Mouse (Mus musculus): ENCODE measurements around the gene Smagp. TPM values are rescaled to one million over a fixed set of nuclear protein-coding genes. Genes with fewer than 3 reads are reported as not detected.

Smagp gene
- polyA plus RNA-seq, 1 experiment, result 0.21 TPM

GRCm38 (mm10) chr15:100588297-100588696, 48.4 kb downstream of the Smagp start:
- no peak for TF ChIP-seq MYOD1 (IDR thresholded peaks at IDR 0.05; ENCODE audit: control insufficient read depth, insufficient read length, low read depth)
- no peaks in the 10 kb centered on the region for H3K79me2 ChIP-seq (ENCODE audit: control insufficient read depth, insufficient read depth)
- H3K36me3 ChIP-seq (ENCODE audit: control insufficient read depth, insufficient read depth), result no peaks in the 10 kb centered on the region
- no peaks in the 10 kb centered on the region for H3K79me3 ChIP-seq (ENCODE audit: low read depth)
- no peaks in the 10 kb centered on the region for H3K27me3 ChIP-seq (ENCODE audit: control insufficient read depth, insufficient read depth, insufficient read length)
- no peak overlapping the region for H3K4me3 ChIP-seq (ENCODE audit: insufficient read depth, poor library complexity, severe bottlenecking)
- H3ac ChIP-seq (ENCODE audit: control insufficient read depth, insufficient read length, low read depth), result no peak overlapping the region

GRCm38 (mm10) chr15:100587166-100587565, 49.6 kb downstream of the Smagp start:
- Histone ChIP-seq H3K27me3 (ENCODE audit: control insufficient read depth, insufficient read depth, insufficient read length) (no peaks in the 10 kb centered on the region), H3K79me2 (ENCODE audit: control insufficient read depth, insufficient read depth) (no peaks in the 10 kb centered on the region), H3ac (ENCODE audit: control insufficient read depth, insufficient read length, low read depth) (no peak overlapping the region), H3K4me3 (ENCODE audit: insufficient read depth, poor library complexity, severe bottlenecking) (no peak overlapping the region), H3K36me3 (ENCODE audit: control insufficient read depth, insufficient read depth) (no peaks in the 10 kb centered on the region), H3K79me3 (ENCODE audit: low read depth) (no peaks in the 10 kb centered on the region)
- TF ChIP-seq MYOG (IDR thresholded peaks at IDR 0.05; ENCODE audit: control insufficient read depth, extremely low read depth, insufficient read length) (no peak), CEBPB (IDR thresholded peaks at IDR 0.05; ENCODE audit: low read depth) (no peak), CTCF (IDR thresholded peaks at IDR 0.05; ENCODE audit: control insufficient read depth, insufficient read depth, insufficient read length) (no peak)

GRCm38 (mm10) chr15:100585931-100586330, 50.8 kb downstream of the Smagp start:
- H3K79me2 ChIP-seq (ENCODE audit: control insufficient read depth, insufficient read depth), result no peaks in the 10 kb centered on the region
- TF ChIP-seq USF1 (IDR thresholded peaks at IDR 0.05; ENCODE audit: low read depth) (no peak), CEBPB (IDR thresholded peaks at IDR 0.05; ENCODE audit: low read depth) (no peak), MYOG (IDR thresholded peaks at IDR 0.05; ENCODE audit: control insufficient read depth, extremely low read depth, insufficient read length) (no peak), MAX (IDR thresholded peaks at IDR 0.05) (no peak), MYOD1 (IDR thresholded peaks at IDR 0.05; ENCODE audit: control insufficient read depth, insufficient read length, low read depth) (no peak), CTCF (IDR thresholded peaks at IDR 0.05; ENCODE audit: control insufficient read depth, insufficient read depth, insufficient read length) (no peak), FOSL1 (IDR thresholded peaks at IDR 0.05; ENCODE audit: insufficient read depth, low read length, poor library complexity, severe bottlenecking) (no peak)
- H3K27me3 ChIP-seq (ENCODE audit: control insufficient read depth, insufficient read depth, insufficient read length), result no peaks in the 10 kb centered on the region
- no peak overlapping the region for H3ac ChIP-seq (ENCODE audit: control insufficient read depth, insufficient read length, low read depth)
- no peaks in the 10 kb centered on the region for H3K36me3 ChIP-seq (ENCODE audit: control insufficient read depth, insufficient read depth)
- no peaks in the 10 kb centered on the region for H3K79me3 ChIP-seq (ENCODE audit: low read depth)
- H3K4me3 ChIP-seq (ENCODE audit: insufficient read depth, poor library complexity, severe bottlenecking), result no peak overlapping the region

GRCm38 (mm10) chr15:100580108-100580507, 56.6 kb downstream of the Smagp start:
- H3ac ChIP-seq (ENCODE audit: control insufficient read depth, insufficient read length, low read depth), result no peak overlapping the region
- no peaks in the 10 kb centered on the region for H3K27me3 ChIP-seq (ENCODE audit: control insufficient read depth, insufficient read depth, insufficient read length)
- H3K36me3 ChIP-seq (ENCODE audit: control insufficient read depth, insufficient read depth), result no peaks in the 10 kb centered on the region
- no peak overlapping the region for H3K4me3 ChIP-seq (ENCODE audit: insufficient read depth, poor library complexity, severe bottlenecking)
- no peaks in the 10 kb centered on the region for H3K79me2 ChIP-seq (ENCODE audit: control insufficient read depth, insufficient read depth)
- TF ChIP-seq CTCF (IDR thresholded peaks at IDR 0.05; ENCODE audit: control insufficient read depth, insufficient read depth, insufficient read length) (no peak), FOSL1 (IDR thresholded peaks at IDR 0.05; ENCODE audit: insufficient read depth, low read length, poor library complexity, severe bottlenecking) (no peak), USF1 (IDR thresholded peaks at IDR 0.05; ENCODE audit: low read depth) (no peak), MYOG (IDR thresholded peaks at IDR 0.05; ENCODE audit: control insufficient read depth, extremely low read depth, insufficient read length) (no peak), MYOD1 (IDR thresholded peaks at IDR 0.05; ENCODE audit: control insufficient read depth, insufficient read length, low read depth) (no peak), CEBPB (IDR thresholded peaks at IDR 0.05; ENCODE audit: low read depth) (no peak), MAX (IDR thresholded peaks at IDR 0.05) (no peak)
- no peaks in the 10 kb centered on the region for H3K79me3 ChIP-seq (ENCODE audit: low read depth)

GRCm38 (mm10) chr15:100577972-100578371, 58.8 kb downstream of the Smagp start:
- Histone ChIP-seq H3K79me2 (ENCODE audit: control insufficient read depth, insufficient read depth) (no peaks in the 10 kb centered on the region), H3K4me3 (ENCODE audit: insufficient read depth, poor library complexity, severe bottlenecking) (no peak overlapping the region), H3K79me3 (ENCODE audit: low read depth) (no peaks in the 10 kb centered on the region), H3K36me3 (ENCODE audit: control insufficient read depth, insufficient read depth) (no peaks in the 10 kb centered on the region), H3K27me3 (ENCODE audit: control insufficient read depth, insufficient read depth, insufficient read length) (no peaks in the 10 kb centered on the region), H3ac (ENCODE audit: control insufficient read depth, insufficient read length, low read depth) (no peak overlapping the region)
- TF ChIP-seq CEBPB (IDR thresholded peaks at IDR 0.05; ENCODE audit: low read depth) (no peak), MAX (IDR thresholded peaks at IDR 0.05) (no peak), MYOD1 (IDR thresholded peaks at IDR 0.05; ENCODE audit: control insufficient read depth, insufficient read length, low read depth) (no peak), CTCF (IDR thresholded peaks at IDR 0.05; ENCODE audit: control insufficient read depth, insufficient read depth, insufficient read length) (no peak), MYOG (IDR thresholded peaks at IDR 0.05; ENCODE audit: control insufficient read depth, extremely low read depth, insufficient read length) (no peak), FOSL1 (IDR thresholded peaks at IDR 0.05; ENCODE audit: insufficient read depth, low read length, poor library complexity, severe bottlenecking) (no peak)

GRCm38 (mm10) chr15:100576810-100577209, 59.9 kb downstream of the Smagp start:
- H3K36me3 ChIP-seq (ENCODE audit: control insufficient read depth, insufficient read depth), result no peaks in the 10 kb centered on the region
- H3ac ChIP-seq (ENCODE audit: control insufficient read depth, insufficient read length, low read depth), result no peak overlapping the region
- no peaks in the 10 kb centered on the region for H3K79me2 ChIP-seq (ENCODE audit: control insufficient read depth, insufficient read depth)
- no peak for TF ChIP-seq USF1 (IDR thresholded peaks at IDR 0.05; ENCODE audit: low read depth)
- TF ChIP-seq MAX (IDR thresholded peaks at IDR 0.05), result no peak
- no peaks in the 10 kb centered on the region for H3K27me3 ChIP-seq (ENCODE audit: control insufficient read depth, insufficient read depth, insufficient read length)
- no peaks in the 10 kb centered on the region for H3K79me3 ChIP-seq (ENCODE audit: low read depth)
- no peak overlapping the region for H3K4me3 ChIP-seq (ENCODE audit: insufficient read depth, poor library complexity, severe bottlenecking)

All from C2C12 (cell line).